Mouse (Mus musculus) midbrain, embryonic 12.5 days (tissue): ENCODE data around the gene Procr. TPM values are rescaled to one million over a fixed set of nuclear protein-coding genes. Genes with fewer than 3 reads are reported as not detected.
A peak's percentile ranks its signal among the peaks of the same experiment; 100 is the strongest.

Experiments
- ATAC-seq: fragments of 200-750 bp; cut with Nextera tagmentation; 2 replicates; pipeline ENCODE4 v1.8.0; 2017; ENCODE audit warnings: low read depth, moderate TSS enrichment, moderate library complexity; ENCODE audit not compliant: low FRiP score
- H3K27ac ChIP-seq: fragments of 300-500 bp; sonication (generic); replicated peaks from 2 replicates; pipeline ENCODE4 v1.5.1; 2016; ENCODE audit warnings: mild to moderate bottlenecking
- H3K27me3 ChIP-seq: fragments of 300-500 bp; sonication (generic); 2 replicates; pipeline ENCODE4 v1.6.1; 2016; ENCODE audit warnings: mild to moderate bottlenecking
- H3K36me3 ChIP-seq: fragments of 300-500 bp; sonication (generic); 2 replicates; pipeline ENCODE4 v1.6.1; 2016
- H3K4me1 ChIP-seq: fragments of 300-500 bp; sonication (generic); 2 replicates; pipeline ENCODE4 v1.6.1; 2016
- H3K4me2 ChIP-seq: fragments of 300-500 bp; sonication (generic); replicated peaks from 2 replicates; pipeline ENCODE4 v1.6.1; 2016; ENCODE audit warnings: mild to moderate bottlenecking, moderate library complexity
- H3K4me3 ChIP-seq: fragments of 300-500 bp; sonication (generic); 2 replicates; pipeline ENCODE4 v1.5.1; 2016; ENCODE audit warnings: mild to moderate bottlenecking
- H3K9ac ChIP-seq: fragments of 300-500 bp; sonication (generic); replicated peaks from 2 replicates; pipeline ENCODE4 v1.6.1; 2016; ENCODE audit warnings: mild to moderate bottlenecking, moderate library complexity
- H3K9me3 ChIP-seq: fragments of 300-500 bp; sonication (generic); 2 replicates; pipeline ENCODE4 v1.6.1; 2016; ENCODE audit warnings: mild to moderate bottlenecking
- WGBS: fragments of 180-500 bp; shearing (Covaris S2); methylation state at CpG from one replicate; pipeline ENCODE4 v1.1.7; 2016; 5-methylcytosine and 5-hydroxymethylcytosine counted together
- polyA plus RNA-seq: library from polyadenylated mRNA; unstranded; fragments of >200 nt; fragmentation: Nextera tagmentation; extraction: Ambion mirVana; gene quantifications from 2 replicates; pipeline ENCODE4 v1.2.1, GENCODE M21; 2016

Procr gene
- polyA plus RNA-seq, 1 experiment from 2014 or later: 3.1 TPM

- no peaks in the 10 kb centered on the region for H3K4me1 ChIP-seq
- no peak overlapping the region for H3K4me3 ChIP-seq
- H3K9ac ChIP-seq: no peak overlapping the region
- no peaks in the 10 kb centered on the region for H3K36me3 ChIP-seq
- no peaks in the 10 kb centered on the region for H3K27me3 ChIP-seq
- no peaks in the 10 kb centered on the region for H3K9me3 ChIP-seq
- WGBS: 87% methylated on average over 6 of the region's 6 CpGs
- H3K4me2 ChIP-seq: no peak overlapping the region
- no peak for ATAC-seq
- no peak overlapping the region for H3K27ac ChIP-seq
Observed at GRCm38 (mm10) chr2:155784534-155784933, 33.6 kb downstream of the Procr start.

GRCm38 (mm10) chr2:155786905-155787304, 36.0 kb downstream of the Procr start:
- Histone ChIP-seq H3K4me3 (no peak overlapping the region), H3K27ac (no peak overlapping the region), H3K9ac (no peak overlapping the region), H3K9me3 (no peaks in the 10 kb centered on the region), H3K27me3 (no peaks in the 10 kb centered on the region), H3K4me1 (no peaks in the 10 kb centered on the region), H3K4me2 (no peak overlapping the region), H3K36me3 (no peaks in the 10 kb centered on the region)
- WGBS: 80% methylated on average over 5 of the region's 5 CpGs
- ATAC-seq: no peak

GRCm38 (mm10) chr2:155787949-155788931, 37.3 kb downstream of the Procr start:
- Histone ChIP-seq H3K4me2 (no peak overlapping the region), H3K4me1 (peaks cover 4% of the 10 kb centered on the region; the same call in 1 of the 2 replicates), H3K27ac (no peak overlapping the region), H3K4me3 (no peak overlapping the region), H3K9me3 (no peaks in the 10 kb centered on the region), H3K9ac (no peak overlapping the region), H3K36me3 (no peaks in the 10 kb centered on the region), H3K27me3 (no peaks in the 10 kb centered on the region)
- ATAC-seq: no peak
- 83% methylated on average over 18 of the region's 18 CpGs for WGBS

- Histone ChIP-seq H3K4me1 (peaks cover 6% of the 10 kb centered on the region; the same call in 1 of the 2 replicates), H3K27me3 (no peaks in the 10 kb centered on the region; the same call in 1 of the 2 replicates), H3K27ac (no peak overlapping the region), H3K9ac (no peak overlapping the region), H3K9me3 (no peaks in the 10 kb centered on the region), H3K4me2 (0 out of 2 replicates have a peak overlapping the region, but pooled peaks have one; percentile 19), H3K36me3 (0 out of 2 replicates have a peak, but pooled peaks cover 4% of the 10 kb centered on the region), H3K4me3 (no peak overlapping the region)
- 34% methylated on average over 12 of the region's 12 CpGs for WGBS
- no peak for ATAC-seq
Observed at GRCm38 (mm10) chr2:155792899-155793298, 42.0 kb downstream of the Procr start.

- no peaks in the 10 kb centered on the region for H3K9me3 ChIP-seq
- H3K36me3 ChIP-seq: 0 out of 2 replicates have a peak, but pooled peaks cover 8% of the 10 kb centered on the region
- H3K4me2 ChIP-seq: no peak overlapping the region
- no peak overlapping the region for H3K9ac ChIP-seq
- no peak for ATAC-seq
- H3K27me3 ChIP-seq: no peaks in the 10 kb centered on the region; the same call in 1 of the 2 replicates
- no peak overlapping the region for H3K4me3 ChIP-seq
- H3K27ac ChIP-seq: no peak overlapping the region
- H3K4me1 ChIP-seq: peaks cover 6% of the 10 kb centered on the region; the same call in 1 of the 2 replicates
- 91% methylated on average over 12 of the region's 12 CpGs for WGBS
Observed at GRCm38 (mm10) chr2:155794674-155795445, 43.9 kb downstream of the Procr start.

- WGBS: 60% methylated on average over 3 of the region's 3 CpGs
- ATAC-seq: no peak
- H3K27me3 ChIP-seq: no peaks in the 10 kb centered on the region; the same call in 1 of the 2 replicates
- no peak overlapping the region for H3K9ac ChIP-seq
- H3K36me3 ChIP-seq: 0 out of 2 replicates have a peak, but pooled peaks cover 8% of the 10 kb centered on the region
- H3K27ac ChIP-seq: no peak overlapping the region
- no peak overlapping the region for H3K4me2 ChIP-seq
- H3K9me3 ChIP-seq: no peaks in the 10 kb centered on the region
- no peaks in the 10 kb centered on the region for H3K4me1 ChIP-seq
- no peak overlapping the region for H3K4me3 ChIP-seq
Observed at GRCm38 (mm10) chr2:155798613-155799012, 47.7 kb downstream of the Procr start.

- no peak overlapping the region for H3K4me3 ChIP-seq
- H3K9me3 ChIP-seq: no peaks in the 10 kb centered on the region
- WGBS: 62% methylated on average over 3 of the region's 3 CpGs
- H3K36me3 ChIP-seq: 0 out of 2 replicates have a peak, but pooled peaks cover 3% of the 10 kb centered on the region
- no peaks in the 10 kb centered on the region for H3K4me1 ChIP-seq
- H3K27me3 ChIP-seq: no peaks in the 10 kb centered on the region
- no peak overlapping the region for H3K9ac ChIP-seq
- ATAC-seq: no peak
- no peak overlapping the region for H3K4me2 ChIP-seq
- no peak overlapping the region for H3K27ac ChIP-seq
Observed at GRCm38 (mm10) chr2:155802761-155803160, 51.8 kb downstream of the Procr start.

- no peak overlapping the region for H3K9ac ChIP-seq
- H3K9me3 ChIP-seq: no peaks in the 10 kb centered on the region
- no peak overlapping the region for H3K4me3 ChIP-seq
- H3K36me3 ChIP-seq: no peaks in the 10 kb centered on the region
- no peaks in the 10 kb centered on the region for H3K27me3 ChIP-seq
- H3K4me2 ChIP-seq: no peak overlapping the region
- no peak overlapping the region for H3K27ac ChIP-seq
- ATAC-seq: no peak
- 81% methylated on average over 5 of the region's 5 CpGs for WGBS
- no peaks in the 10 kb centered on the region for H3K4me1 ChIP-seq
Observed at GRCm38 (mm10) chr2:155804053-155804452, 53.1 kb downstream of the Procr start.

Other genes starting within 250 kb of the Procr start
- gene Acss2, start 233.2 kb upstream of the Procr start, polyA plus RNA-seq: 25.9 and 27.3 TPM in 2 replicates
- 38.3 and 41.2 TPM in 2 replicates for gene Ggt7, start 232.9 kb upstream of the Procr start, polyA plus RNA-seq
- gene Gss, start 158.3 kb upstream of the Procr start, polyA plus RNA-seq: 14.3 and 15.9 TPM in 2 replicates
- 0.45 and 1.1 TPM in 2 replicates for gene Myh7b, start 139.9 kb upstream of the Procr start, polyA plus RNA-seq
- 179 and 181 TPM in 2 replicates for gene Trpc4ap, start 58.7 kb upstream of the Procr start, polyA plus RNA-seq
- gene Edem2, start 21.6 kb upstream of the Procr start, polyA plus RNA-seq: 37.1 and 37.6 TPM in 2 replicates
- gene Gm17581, start 15.3 kb upstream of the Procr start, polyA plus RNA-seq: not detected in 2 replicates
- gene Mmp24, start 24.2 kb downstream of the Procr start, polyA plus RNA-seq: 4.9 and 5.2 TPM in 2 replicates
- gene BC029722, start 68.3 kb downstream of the Procr start, polyA plus RNA-seq: 14.4 and 14.7 TPM in 2 replicates
- 165 and 179 TPM in 2 replicates for gene Eif6, start 75.8 kb downstream of the Procr start, polyA plus RNA-seq
- gene Fam83c, start 83.7 kb downstream of the Procr start, polyA plus RNA-seq: 0.26 and 0.47 TPM in 2 replicates
- 73.7 and 87.6 TPM in 2 replicates for gene Uqcc1, start 179.2 kb downstream of the Procr start, polyA plus RNA-seq
- gene Gm15557, start 189.6 kb downstream of the Procr start, polyA plus RNA-seq: not detected in 2 replicates
- 0.59 and 1.0 TPM in 2 replicates for gene Gdf5, start 194.2 kb downstream of the Procr start, polyA plus RNA-seq
- gene Cep250, start 205.3 kb downstream of the Procr start, polyA plus RNA-seq: 26.3 and 27.3 TPM in 2 replicates